Mouse (Mus musculus): ENCODE results near the gene Hoxa11.

GRCm38 (mm10) chr6:52251177-52251879 lies 5.7 kb upstream of the Hoxa11 start:
- TF ChIP-seq CTCF (IDR thresholded peaks at IDR 0.05; ENCODE audit: low read depth, low read length): no peak
- TF ChIP-seq POLR2A (IDR thresholded peaks at IDR 0.05; ENCODE audit: borderline replicate concordance, low read depth, low read length): no peak
